Mouse (Mus musculus) natural killer cell, adult 2 months (primary cell): Measurements from ENCODE around the gene Wdtc1.
A peak's percentile ranks its signal among the peaks of the same experiment; 100 is the strongest.

Source experiments
- DNase-seq, 2 experiments: peaks; one replicate each; pipeline ENCODE4 v3.0.0; 2022; ENCODE audit warnings: low spot score in 2 of 2

Gene Wdtc1

GRCm38 (mm10) chr4:133251214-133251613 is 102.1 kb downstream of the Wdtc1 start:
- no peak for DNase-seq

- peak; percentile 67 to 84 for DNase-seq
These were observed 102.7 kb downstream of the Wdtc1 start for GRCm38 (mm10) chr4:133250609-133251008.

GRCm38 (mm10) chr4:133247806-133248449 is 105.4 kb downstream of the Wdtc1 start:
- peak in 1 of 2 experiments; percentile 16 for DNase-seq

GRCm38 (mm10) chr4:133247072-133247471 is 106.2 kb downstream of the Wdtc1 start:
- no peak for DNase-seq

- DNase-seq: no peak
These were observed 109.0 kb downstream of the Wdtc1 start for GRCm38 (mm10) chr4:133244289-133244688.

- DNase-seq: no peak
These were observed 109.7 kb downstream of the Wdtc1 start for GRCm38 (mm10) chr4:133243538-133243937.

- no peak for DNase-seq
These were observed 110.6 kb downstream of the Wdtc1 start for GRCm38 (mm10) chr4:133242710-133243109.
